Mouse (Mus musculus): Measurements from ENCODE around the gene Vangl2. TPM values are rescaled to one million over a fixed set of nuclear protein-coding genes. Genes with fewer than 3 reads are reported as not detected.

Gene Vangl2
- polyA plus RNA-seq, 1 experiment from 2014 or later = 49.1 TPM

GRCm38 (mm10) chr1:172014771-172015170, 13.5 kb downstream of the Vangl2 start:
- DNase-seq (ENCODE audit: low spot score) = no peak
- Histone ChIP-seq H3K9me3 (replicated peaks) (no peaks in the 10 kb centered on the region), H3K4me1 (peaks cover 78% of the 10 kb centered on the region), H3K36me3 (peaks cover 57% of the 10 kb centered on the region), H3K27me3 (ENCODE audit: low read depth, poor library complexity, severe bottlenecking) (no peaks in the 10 kb centered on the region), H3K4me3 (peak overlapping the region; percentile 52), H3K27ac (replicated peaks) (peak overlapping the region; percentile 95)
- WGBS = 56% methylated on average over 9 of the region's 9 CpGs

- H3K4me1 ChIP-seq = peaks cover 50% of the 10 kb centered on the region
- peaks cover 68% of the 10 kb centered on the region for H3K36me3 ChIP-seq
- H3K27me3 ChIP-seq (ENCODE audit: low read depth, poor library complexity, severe bottlenecking) = no peaks in the 10 kb centered on the region
- peak; percentile 79 for DNase-seq (ENCODE audit: low spot score)
- peak overlapping the region; percentile 95; the same call in 1 of the 2 replicates for H3K27ac ChIP-seq (replicated peaks)
- no peak overlapping the region for H3K4me3 ChIP-seq
- H3K9me3 ChIP-seq (replicated peaks) = no peaks in the 10 kb centered on the region
- WGBS = 22% methylated on average over 5 of the region's 5 CpGs
These were observed 16.2 kb downstream of the Vangl2 start for GRCm38 (mm10) chr1:172012030-172012429.

DNA sequence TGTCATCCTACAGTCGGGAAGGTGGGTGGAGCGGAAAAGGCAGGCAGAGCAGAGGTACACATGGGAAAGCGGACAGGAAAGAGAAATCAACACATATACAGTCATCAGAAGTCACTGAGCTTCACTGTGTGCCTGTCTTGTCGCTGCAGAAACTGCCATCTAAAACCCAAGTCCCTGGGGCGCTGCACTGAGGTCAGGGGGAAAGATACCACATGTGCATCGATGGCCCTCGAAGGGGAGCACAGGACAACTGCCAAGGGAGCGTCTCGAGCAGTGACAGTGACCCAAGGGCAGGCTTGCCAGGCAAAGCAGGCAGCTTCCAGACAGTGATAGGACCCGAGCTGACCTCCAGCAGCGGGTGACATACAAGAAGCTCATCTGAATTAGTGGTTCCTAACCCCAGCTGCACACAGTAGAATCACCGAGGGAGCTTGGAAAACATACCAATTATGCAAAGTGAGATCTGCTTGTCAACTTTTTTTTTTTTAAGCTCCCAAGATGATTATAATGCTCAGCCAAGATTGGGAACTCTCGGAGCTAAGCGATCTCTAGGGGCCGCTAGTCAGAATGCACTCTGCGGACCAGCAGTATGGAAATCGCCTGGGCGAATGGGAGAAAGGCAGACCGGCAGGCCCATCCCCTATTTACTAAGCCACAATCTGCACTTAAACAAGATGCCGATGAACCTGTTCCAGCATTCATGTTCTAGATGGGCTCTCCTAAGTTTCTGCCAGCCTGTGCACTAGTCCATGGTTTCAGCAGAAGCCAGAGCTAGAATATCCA, 18.0 kb downstream of the Vangl2 start:
- Histone ChIP-seq H3K27me3 (ENCODE audit: low read depth, poor library complexity, severe bottlenecking) (no peaks in the 10 kb centered on the region), H3K36me3 (peaks cover 86% of the 10 kb centered on the region), H3K4me1 (peaks cover 32% of the 10 kb centered on the region), H3K4me3 (no peak overlapping the region), H3K27ac (replicated peaks) (no peak overlapping the region), H3K9me3 (replicated peaks) (no peaks in the 10 kb centered on the region)
- no peak for DNase-seq (ENCODE audit: low spot score)
- 92% methylated on average over 20 of the region's 20 CpGs for WGBS

DNA sequence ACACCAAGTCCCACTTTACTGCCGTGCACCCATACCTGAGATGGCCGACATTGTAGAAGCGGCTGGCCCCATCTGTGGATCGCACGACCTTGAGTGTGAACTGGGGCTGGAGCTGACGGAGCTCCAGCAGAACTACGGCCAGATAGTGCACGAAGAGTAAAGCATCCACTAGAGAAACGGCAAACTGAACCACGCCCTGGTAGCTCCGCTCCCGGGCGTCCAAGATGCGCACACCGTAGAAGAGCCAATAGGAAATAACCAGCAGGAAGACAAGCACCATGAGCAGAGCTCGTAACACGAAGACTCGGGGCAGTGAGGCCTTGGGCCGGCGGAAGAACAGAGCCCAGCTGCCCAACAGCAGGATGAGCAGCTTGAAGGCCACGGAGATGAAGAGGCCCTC, 18.8 kb downstream of the Vangl2 start:
- peaks cover 94% of the 10 kb centered on the region for H3K36me3 ChIP-seq
- no peaks in the 10 kb centered on the region for H3K27me3 ChIP-seq (ENCODE audit: low read depth, poor library complexity, severe bottlenecking)
- no peak overlapping the region for H3K4me3 ChIP-seq
- H3K27ac ChIP-seq (replicated peaks) = no peak overlapping the region
- DNase-seq (ENCODE audit: low spot score) = no peak
- H3K4me1 ChIP-seq = peaks cover 24% of the 10 kb centered on the region
- WGBS = 96% methylated on average over 21 of the region's 21 CpGs
- no peaks in the 10 kb centered on the region for H3K9me3 ChIP-seq (replicated peaks)

DNA sequence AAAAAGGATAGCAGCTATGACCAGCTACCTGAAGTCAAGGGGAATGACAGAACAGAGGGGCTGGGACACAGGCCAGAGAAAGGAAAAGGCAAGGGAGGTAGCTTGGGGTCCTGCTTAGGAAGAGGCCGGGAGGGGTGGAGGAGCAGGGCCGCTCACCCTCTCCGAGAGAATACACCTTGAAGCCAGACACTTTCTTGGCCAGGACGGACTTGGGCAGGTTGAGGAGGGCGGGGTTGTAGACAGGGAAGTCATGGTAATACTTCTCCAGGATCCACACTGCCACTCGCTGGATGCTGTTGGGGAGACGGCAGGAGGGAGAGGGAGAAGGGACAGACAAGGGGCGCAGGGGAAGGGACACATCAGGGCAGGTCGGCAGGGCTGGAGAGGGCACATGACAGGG, 19.9 kb downstream of the Vangl2 start:
- Histone ChIP-seq H3K4me3 (no peak overlapping the region), H3K36me3 (peaks cover 99% of the 10 kb centered on the region), H3K27ac (replicated peaks) (no peak overlapping the region), H3K9me3 (replicated peaks) (no peaks in the 10 kb centered on the region), H3K4me1 (peaks cover 14% of the 10 kb centered on the region), H3K27me3 (ENCODE audit: low read depth, poor library complexity, severe bottlenecking) (no peaks in the 10 kb centered on the region)
- DNase-seq (ENCODE audit: low spot score) = no peak
- 93% methylated on average over 9 of the region's 9 CpGs for WGBS

DNA sequence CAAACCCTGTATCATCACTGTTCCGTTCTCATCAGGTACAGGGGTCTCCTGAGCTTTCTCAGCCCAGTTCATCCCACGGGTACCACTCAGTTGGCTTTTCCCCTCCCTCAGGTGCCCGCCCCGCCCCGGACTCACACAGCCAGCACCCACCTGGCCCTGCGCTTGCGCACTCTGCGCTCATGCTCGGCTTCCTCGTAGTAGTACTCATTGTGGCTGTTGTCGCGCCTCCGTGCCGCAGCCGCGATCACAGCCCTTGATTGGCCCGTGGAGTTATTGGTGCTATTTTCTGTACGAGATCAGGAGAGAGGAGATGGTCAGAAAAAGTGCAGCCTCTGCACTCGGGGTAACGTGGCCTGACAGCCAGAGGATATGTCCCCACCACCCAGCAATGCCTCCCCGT, 20.5 kb downstream of the Vangl2 start:
- Histone ChIP-seq H3K4me1 (peaks cover 10% of the 10 kb centered on the region), H3K36me3 (peaks cover 99% of the 10 kb centered on the region), H3K4me3 (no peak overlapping the region), H3K9me3 (replicated peaks) (no peaks in the 10 kb centered on the region), H3K27me3 (ENCODE audit: low read depth, poor library complexity, severe bottlenecking) (no peaks in the 10 kb centered on the region), H3K27ac (replicated peaks) (no peak overlapping the region)
- no peak for DNase-seq (ENCODE audit: low spot score)
- WGBS = 95% methylated on average over 21 of the region's 21 CpGs

DNA sequence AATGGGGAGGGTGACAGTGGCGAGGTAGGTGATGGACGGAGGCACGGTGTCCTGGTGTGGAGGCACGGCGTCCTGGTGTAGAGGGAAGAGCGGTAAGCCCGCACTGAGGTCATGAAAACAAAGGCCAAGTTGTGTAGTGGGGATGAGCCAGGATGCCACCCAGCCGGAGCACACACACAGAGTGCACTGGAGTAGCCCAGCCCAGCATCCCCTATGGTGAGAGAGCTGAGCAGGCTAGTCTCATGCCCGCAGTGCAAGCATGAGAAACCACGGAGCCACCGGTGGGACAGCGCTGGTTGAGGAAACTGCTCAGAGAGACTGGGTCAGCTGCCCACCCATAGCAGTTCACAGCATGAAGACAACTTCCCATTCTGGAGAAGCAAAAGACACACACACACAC, 26.6 kb downstream of the Vangl2 start:
- Histone ChIP-seq H3K9me3 (replicated peaks) (no peaks in the 10 kb centered on the region), H3K4me3 (no peak overlapping the region), H3K36me3 (peaks cover 73% of the 10 kb centered on the region), H3K27me3 (ENCODE audit: low read depth, poor library complexity, severe bottlenecking) (no peaks in the 10 kb centered on the region), H3K4me1 (peaks cover 10% of the 10 kb centered on the region), H3K27ac (replicated peaks) (peak overlapping the region; percentile 50)
- WGBS = 37% methylated on average over 12 of the region's 12 CpGs
- DNase-seq (ENCODE audit: low spot score) = no peak

DNA sequence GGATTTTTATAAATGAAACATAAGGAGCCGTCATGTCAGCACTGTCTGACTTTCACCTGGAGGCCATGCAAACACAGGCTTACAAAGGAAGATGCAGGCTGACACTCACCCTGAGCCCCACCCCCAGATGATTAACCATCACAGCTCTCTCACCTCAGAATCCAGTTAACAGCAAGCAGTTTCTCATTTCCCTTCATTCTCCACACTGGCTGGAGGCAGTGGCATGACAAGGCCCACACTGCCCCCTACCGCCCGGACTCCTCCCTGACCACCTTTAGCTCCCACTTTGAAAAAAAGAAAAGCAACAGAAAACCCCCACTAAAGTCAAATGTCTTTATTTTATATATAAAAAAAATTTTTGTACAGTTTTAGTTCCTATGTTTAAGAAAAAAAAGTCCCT, 27.6 kb downstream of the Vangl2 start:
- WGBS = 62% methylated on average over 3 of the region's 3 CpGs
- no peaks in the 10 kb centered on the region for H3K9me3 ChIP-seq (replicated peaks)
- peaks cover 63% of the 10 kb centered on the region for H3K36me3 ChIP-seq

DNA sequence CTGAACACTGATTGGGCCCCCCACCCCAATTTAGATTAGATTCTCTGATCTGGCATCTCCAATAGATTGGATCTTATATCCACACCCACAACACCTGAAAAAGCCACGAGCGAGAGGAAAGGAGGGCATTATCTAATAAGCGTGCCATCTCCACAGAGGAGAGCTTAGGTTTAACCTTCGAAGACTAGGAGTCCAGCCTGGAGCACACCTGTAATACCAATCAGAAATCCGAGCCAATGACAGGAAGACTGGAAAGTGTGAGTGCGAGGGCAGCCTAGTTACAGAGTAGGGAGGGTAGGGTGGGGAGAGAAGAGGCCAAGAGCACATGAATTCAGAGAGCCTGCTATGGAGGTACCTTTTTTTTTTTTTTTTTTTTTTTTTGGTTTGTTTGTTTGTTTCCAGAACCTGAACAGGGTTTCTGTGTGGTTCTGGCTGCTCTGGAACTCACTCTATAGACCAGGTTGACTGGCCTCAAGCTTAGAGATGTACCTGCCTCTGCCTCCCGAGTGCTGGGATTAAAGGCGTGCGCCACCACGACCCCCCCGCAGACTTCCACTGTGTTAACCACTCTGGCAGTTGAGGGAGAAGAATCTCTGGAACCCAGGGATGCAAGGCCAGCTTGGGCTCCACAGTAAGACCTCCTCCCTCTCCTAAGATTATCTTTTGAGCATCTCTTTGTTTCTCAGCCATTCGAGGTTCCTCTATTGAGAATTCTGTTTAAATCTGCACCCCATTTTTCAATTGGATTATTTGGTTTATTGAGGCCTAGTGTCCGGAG, 29.2 kb downstream of the Vangl2 start:
- Histone ChIP-seq H3K27ac (replicated peaks) (no peak overlapping the region), H3K4me1 (peaks cover 10% of the 10 kb centered on the region), H3K4me3 (no peak overlapping the region), H3K36me3 (peaks cover 47% of the 10 kb centered on the region), H3K9me3 (replicated peaks) (no peaks in the 10 kb centered on the region), H3K27me3 (ENCODE audit: low read depth, poor library complexity, severe bottlenecking) (no peaks in the 10 kb centered on the region)
- no peak for DNase-seq (ENCODE audit: low spot score)
- 91% methylated on average over 13 of the region's 13 CpGs for WGBS

More for the DNA sequence above, 27.6 kb downstream of the Vangl2 start:
- Histone ChIP-seq H3K27ac (replicated peaks) (no peak overlapping the region), H3K27me3 (ENCODE audit: low read depth, poor library complexity, severe bottlenecking) (no peaks in the 10 kb centered on the region), H3K4me3 (no peak overlapping the region), H3K4me1 (peaks cover 10% of the 10 kb centered on the region)
- DNase-seq (ENCODE audit: low spot score) = peak; percentile 57

DNA sequence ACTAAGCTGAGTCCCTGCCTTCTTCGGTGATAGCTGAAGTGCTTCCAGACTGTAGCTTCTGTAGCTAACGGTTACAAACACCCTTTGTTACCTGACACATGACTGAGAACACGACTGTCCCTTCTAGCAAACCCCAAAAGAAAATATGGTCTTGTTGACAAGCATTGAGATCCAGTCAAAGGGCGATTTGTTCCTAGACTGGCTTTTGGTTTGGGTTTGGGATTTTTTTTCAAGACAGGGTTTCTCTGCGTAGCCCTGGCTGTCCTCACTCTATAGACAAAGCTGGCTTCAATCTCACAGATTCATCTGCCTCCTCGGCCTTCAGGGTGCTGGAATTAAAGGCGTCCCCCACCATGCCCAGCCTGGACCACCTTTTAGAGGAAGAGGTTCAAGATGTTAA, 31.5 kb downstream of the Vangl2 start:
- no peak for DNase-seq (ENCODE audit: low spot score)
- Histone ChIP-seq H3K4me3 (no peak overlapping the region), H3K4me1 (peaks cover 5% of the 10 kb centered on the region), H3K27me3 (ENCODE audit: low read depth, poor library complexity, severe bottlenecking) (no peaks in the 10 kb centered on the region), H3K9me3 (replicated peaks) (no peaks in the 10 kb centered on the region), H3K36me3 (peaks cover 23% of the 10 kb centered on the region), H3K27ac (replicated peaks) (no peak overlapping the region)
- 87% methylated on average over 7 of the region's 7 CpGs for WGBS

GRCm38 (mm10) chr1:171994918-171995715, 33.1 kb downstream of the Vangl2 start:
- DNase-seq (ENCODE audit: low spot score) = no peak
- no peaks in the 10 kb centered on the region for H3K9me3 ChIP-seq (replicated peaks)
- no peaks in the 10 kb centered on the region for H3K4me1 ChIP-seq
- peaks cover 11% of the 10 kb centered on the region for H3K36me3 ChIP-seq
- no peak overlapping the region for H3K4me3 ChIP-seq
- WGBS = 90% methylated on average over 11 of the region's 11 CpGs
- no peaks in the 10 kb centered on the region for H3K27me3 ChIP-seq (ENCODE audit: low read depth, poor library complexity, severe bottlenecking)
- no peak overlapping the region for H3K27ac ChIP-seq (replicated peaks)

- DNase-seq (ENCODE audit: low spot score) = no peak
- H3K27me3 ChIP-seq (ENCODE audit: low read depth, poor library complexity, severe bottlenecking) = no peaks in the 10 kb centered on the region
- WGBS = 93% methylated on average over 2 of the region's 2 CpGs
These were observed 33.7 kb downstream of the Vangl2 start for GRCm38 (mm10) chr1:171994501-171994900.

More at GRCm38 (mm10) chr1:171994501-171994900, 33.7 kb downstream of the Vangl2 start:
- no peak overlapping the region for H3K27ac ChIP-seq (replicated peaks)
- peaks cover 4% of the 10 kb centered on the region for H3K36me3 ChIP-seq
- H3K9me3 ChIP-seq (replicated peaks) = no peaks in the 10 kb centered on the region
- H3K4me1 ChIP-seq = no peaks in the 10 kb centered on the region
- H3K4me3 ChIP-seq = no peak overlapping the region
